Mouse (Mus musculus) A20 (cell line): ENCODE measurements at regions not wholly inside any gene's neighbourhood (a gene's known extent, or its start where the extent isn't known, plus 50 kb on each side); places are given as distances from the start of the nearest gene placed in this dataset.
A peak's percentile ranks its signal among the peaks of the same experiment; 100 is the strongest.
"Not testable (repeated sequence)": the region's sequence is repeated elsewhere in the genome, so short reads cannot be mapped to it uniquely, and the experiment has no call there.

Source experiments
- DNase-seq: peaks from one replicate; pipeline ENCODE4 v3.0.0-alpha.2; 2011; ENCODE audit warnings: low read depth, low spot score

- no peak for DNase-seq
Measured at GRCm38 (mm10) chr13:89375526-89376474, 163.8 kb upstream of the Hapln1 start.

GRCm38 (mm10) chr13:89378365-89378764 is 161.2 kb upstream of the Hapln1 start:
- DNase-seq, result no peak

- not testable (repeated sequence) for DNase-seq
Measured at GRCm38 (mm10) chr13:89383619-89384190, 155.9 kb upstream of the Hapln1 start.

GRCm38 (mm10) chr13:89384598-89385145 is 154.9 kb upstream of the Hapln1 start:
- no peak for DNase-seq

GRCm38 (mm10) chr13:89387416-89387815 is 152.2 kb upstream of the Hapln1 start:
- DNase-seq, result peak; percentile 15

GRCm38 (mm10) chr13:89389149-89389548 is 150.4 kb upstream of the Hapln1 start:
- peak; percentile 58 for DNase-seq

- no peak for DNase-seq
Measured at GRCm38 (mm10) chr13:89394717-89395344, 144.8 kb upstream of the Hapln1 start.

- DNase-seq, result no peak
Measured at GRCm38 (mm10) chr13:89395851-89396250, 143.7 kb upstream of the Hapln1 start.

- no peak for DNase-seq
Measured at GRCm38 (mm10) chr13:89401084-89401671, 138.4 kb upstream of the Hapln1 start.

- DNase-seq, result no peak
Measured at GRCm38 (mm10) chr13:89410504-89410903, 129.1 kb upstream of the Hapln1 start.

- no peak for DNase-seq
Measured at GRCm38 (mm10) chr13:89412768-89413487, 126.7 kb upstream of the Hapln1 start.

- no peak for DNase-seq
Measured at GRCm38 (mm10) chr13:89418804-89419203, 120.8 kb upstream of the Hapln1 start.

GRCm38 (mm10) chr13:89421833-89422232 is 117.8 kb upstream of the Hapln1 start:
- no peak for DNase-seq

GRCm38 (mm10) chr13:89423491-89423890 is 116.1 kb upstream of the Hapln1 start:
- DNase-seq, result no peak

GRCm38 (mm10) chr13:89428272-89429071 is 111.1 kb upstream of the Hapln1 start:
- DNase-seq, result peak; percentile 30

- no peak for DNase-seq
Measured at GRCm38 (mm10) chr13:89444847-89445246, 94.7 kb upstream of the Hapln1 start.

- peak; percentile 20 for DNase-seq
Measured at GRCm38 (mm10) chr13:89453819-89454218, 85.8 kb upstream of the Hapln1 start.

GRCm38 (mm10) chr13:89454249-89455018 is 85.2 kb upstream of the Hapln1 start:
- DNase-seq, result peak; percentile 41

GRCm38 (mm10) chr13:89463746-89464145 is 75.8 kb upstream of the Hapln1 start:
- DNase-seq, result no peak
